20 mouse cellular contexts compared by ENCODE assay signal in genomic region chr9:64228972-64229371, GRCm38 (mm10). TPM values are rescaled to one million over a fixed set of nuclear protein-coding genes. Genes with fewer than 3 reads are reported as not detected.
A peak's percentile ranks its signal among the peaks of the same experiment; 100 is the strongest.
DNase-seq lines count a peak whose midpoint lies in the region; ATAC-seq and TF ChIP-seq lines count a peak whose summit lies in the region.
"Had no signal": no experiment of that assay in that cellular context is flagged by ENCODE, and none has a peak within 500 bp of the region (broad histone marks: within the 10 kb centered on the region; RNA-seq: fewer than 3 reads in every experiment).

No protein-coding gene starts in this region.

- no peaks in the 10 kb centered on the region for H3K9me3 ChIP-seq in limb, embryonic 10.5 days (replicated peaks)
- H3K9me3 ChIP-seq: heart, embryonic 10.5 days; midbrain, embryonic 10.5 days had no signal

- peak; percentile 55 for ATAC-seq in frontal cortex, adult (ENCODE audit: low TSS enrichment)
- ATAC-seq: forebrain, postnatal 0 days had no signal

- H3K27me3 ChIP-seq in limb, embryonic 10.5 days (ENCODE audit: low read depth, poor library complexity, severe bottlenecking), result no peaks in the 10 kb centered on the region

- H3K4me3 ChIP-seq in bone marrow macrophage, adult 2 months (ENCODE audit: insufficient read depth, low read length), result no peak overlapping the region
- no peak overlapping the region for H3K4me3 ChIP-seq in limb, embryonic 10.5 days
- H3K4me3 ChIP-seq: heart, embryonic 10.5 days; midbrain, embryonic 10.5 days had no signal

- peaks cover 53% of the 10 kb centered on the region for H3K4me1 ChIP-seq in bone marrow macrophage, adult 2 months (ENCODE audit: control insufficient read depth, insufficient read depth, low read length)
- H3K4me1 ChIP-seq in limb, embryonic 10.5 days, result peaks cover 39% of the 10 kb centered on the region

- no peak for TF ChIP-seq POLR2A in bone marrow macrophage, adult 2 months (IDR thresholded peaks at IDR 0.05; ENCODE audit: borderline replicate concordance, low read depth, low read length)

- H3K36me3 ChIP-seq in limb, embryonic 10.5 days, result peaks cover 8% of the 10 kb centered on the region; the same call in 1 of the 2 replicates
- H3K36me3 ChIP-seq: heart, embryonic 10.5 days had no signal

- TF ChIP-seq CTCF in bone marrow macrophage, adult 2 months (IDR thresholded peaks at IDR 0.05; ENCODE audit: low read depth, low read length), result no peak

- no peak for DNase-seq in frontal cortex, postnatal 14 days (ENCODE audit: low spot score in 2 of 2)
- DNase-seq in layer of hippocampus, adult 11-12 months (ENCODE audit: low spot score), result peak; percentile 37
- DNase-seq in layer of hippocampus, postnatal 36 days, result no peak
- DNase-seq in limb, embryonic 10.5 days (ENCODE audit: low spot score), result no peak
- no peak for DNase-seq in liver
- DNase-seq: adrenal gland, postnatal 14 days; B cell, adult 2 months; cerebellum, adult 9-10 months; forebrain, postnatal 0 days; gastrocnemius, postnatal 36 days; heart, postnatal 36 days; kidney, adult 9 months; kidney, postnatal 36 days; lung, embryonic 14.5 days; lung, postnatal 4 days; thymus, adult 2 months had no signal

- H3K27ac ChIP-seq in bone marrow macrophage, adult 2 months (ENCODE audit: insufficient read depth, low read depth, low read length), result peak overlapping the region; percentile 32
- H3K27ac ChIP-seq in limb, embryonic 10.5 days, result 0 out of 2 replicates have a peak overlapping the region, but pooled peaks have one; percentile 14
- H3K27ac ChIP-seq: heart, embryonic 10.5 days; midbrain, embryonic 10.5 days had no signal

RNA-seq across cellular contexts. Expression of gene Uchl4, which starts 6.0 kb away (rescaled TPM):
- 1 to 10 TPM; 2.1 to 3.4 TPM for total RNA-seq in layer of hippocampus, postnatal 36 days (2021)
- polyA plus RNA-seq in bone marrow macrophage, adult 2 months (2012; ENCODE audit: insufficient read depth, insufficient read length, missing spikeins), result 1.9 and 2.1 TPM in 2 replicates
- polyA plus RNA-seq in limb, embryonic 10.5 days (2016; fragmentation: Nextera tagmentation; extraction: Ambion mirVana), result 3.5 and 3.7 TPM in 2 replicates
- total RNA-seq: forebrain, postnatal 0 days had no signal
- polyA plus RNA-seq: thymus, adult 2 months had no signal

RNA-seq across cellular contexts. Expression of gene Map2k1, which starts 24.5 kb away (rescaled TPM):
- total RNA-seq in layer of hippocampus, postnatal 36 days (2021), result 100 to 1,000 TPM; 315 to 336 TPM
- 79.9 and 83.4 TPM in 2 replicates for polyA plus RNA-seq in bone marrow macrophage, adult 2 months (2012; ENCODE audit: insufficient read depth, insufficient read length, missing spikeins)
- 76.5 and 82.6 TPM in 2 replicates for polyA plus RNA-seq in limb, embryonic 10.5 days (2016; fragmentation: Nextera tagmentation; extraction: Ambion mirVana)

RNA-seq across cellular contexts. Expression of gene Snapc5, which starts 49.9 kb away (rescaled TPM):
- 10 to 100 TPM; 16.5 to 20.0 TPM for total RNA-seq in layer of hippocampus, postnatal 36 days (2021)
- polyA plus RNA-seq in bone marrow macrophage, adult 2 months (2012; ENCODE audit: insufficient read depth, insufficient read length, missing spikeins), result 53.5 and 58.0 TPM in 2 replicates
- 28.6 and 31.5 TPM in 2 replicates for polyA plus RNA-seq in limb, embryonic 10.5 days (2016; fragmentation: Nextera tagmentation; extraction: Ambion mirVana)

RNA-seq across cellular contexts. Expression of gene Tipin, which starts 52.4 kb away (rescaled TPM):
- total RNA-seq in layer of hippocampus, postnatal 36 days (2021), result 10 to 100 TPM; 13.5 to 16.9 TPM
- 26.8 and 29.6 TPM in 2 replicates for polyA plus RNA-seq in bone marrow macrophage, adult 2 months (2012; ENCODE audit: insufficient read depth, insufficient read length, missing spikeins)
- polyA plus RNA-seq in limb, embryonic 10.5 days (2016; fragmentation: Nextera tagmentation; extraction: Ambion mirVana), result 299 and 311 TPM in 2 replicates

RNA-seq across cellular contexts. Expression of gene Rpl4, which starts 55.8 kb away (rescaled TPM):
- total RNA-seq in layer of hippocampus, postnatal 36 days (2021), result 100 to 1,000 TPM; 561 to 565 TPM
- 1,013 and 1,015 TPM in 2 replicates for polyA plus RNA-seq in bone marrow macrophage, adult 2 months (2012; ENCODE audit: insufficient read depth, insufficient read length, missing spikeins)
- 1,265 and 1,468 TPM in 2 replicates for polyA plus RNA-seq in limb, embryonic 10.5 days (2016; fragmentation: Nextera tagmentation; extraction: Ambion mirVana)
